Mouse (Mus musculus) liver, adult 2 months (tissue): Measurements from ENCODE around the gene Gpm6b.

Source experiments
- CTCF ChIP-seq: fragments of 200-500 bp; IDR thresholded peaks from 2 replicates; pipeline ENCODE4 v1.5.1; 2011; ENCODE audit warnings: low read depth, low read length, control low read depth
- POLR2A ChIP-seq: fragments of 200-500 bp; IDR thresholded peaks from 2 replicates; pipeline ENCODE4 v1.6.1; 2011; ENCODE audit warnings: low read length, control low read depth; ENCODE audit not compliant: insufficient read depth; ENCODE audit errors: extremely low read depth

GRCm38 (mm10) chrX:166196327-166196726, 42.4 kb upstream of the Gpm6b start:
- no peak for TF ChIP-seq POLR2A
- no peak for TF ChIP-seq CTCF
